Comparison of ENCODE assay signal across 16 mouse cellular contexts in genomic region chr9:105080246-105080645, GRCm38 (mm10).
"Had no signal": no experiment of that assay in that cellular context is flagged by ENCODE, and none has a peak within 500 bp of the region (broad histone marks: within the 10 kb centered on the region; RNA-seq: fewer than 3 reads in every experiment).

No protein-coding gene starts in this region.

- H3K27ac ChIP-seq: neural tube, embryonic 13.5 days; neural tube, embryonic 15.5 days; stomach, embryonic 15.5 days; stomach, postnatal 0 days had no signal

- DNase-seq: retina, postnatal 1 day; right cerebral cortex, adult 18-20 months; right cerebral cortex, postnatal 14 days; right cerebral cortex, postnatal 25 days; right cerebral cortex, postnatal 4 days; spleen, adult 18-20 months; thymus, adult 18-20 months; thymus, adult 2 months; thymus, postnatal 14 days; thymus, postnatal 25 days; thymus, postnatal 36 days; thymus, postnatal 4 days had no signal

- H3K9me3 ChIP-seq: neural tube, embryonic 13.5 days; neural tube, embryonic 15.5 days; stomach, embryonic 15.5 days had no signal

- H3K4me2 ChIP-seq: neural tube, embryonic 13.5 days; neural tube, embryonic 15.5 days; stomach, embryonic 15.5 days had no signal

- H3K4me3 ChIP-seq: neural tube, embryonic 13.5 days; neural tube, embryonic 15.5 days; stomach, embryonic 15.5 days had no signal

- H3K4me1 ChIP-seq: neural tube, embryonic 13.5 days; neural tube, embryonic 15.5 days; stomach, embryonic 15.5 days had no signal

- H3K9ac ChIP-seq: neural tube, embryonic 13.5 days; neural tube, embryonic 15.5 days; stomach, embryonic 15.5 days had no signal

- H3K27me3 ChIP-seq: neural tube, embryonic 13.5 days; neural tube, embryonic 15.5 days; stomach, embryonic 15.5 days had no signal
